Mouse (Mus musculus) spleen, postnatal 14 days (tissue): ENCODE data around the gene Dhrs13.
"Not testable (repeated sequence)": the region's sequence is repeated elsewhere in the genome, so short reads cannot be mapped to it uniquely, and the experiment has no call there.

Experiments used
- DNase-seq, 2 experiments: peaks; one replicate each; pipeline ENCODE4 v3.0.0; 2021 to 2022; ENCODE audit warnings: low spot score in 2 of 2

Gene Dhrs13

GRCm38 (mm10) chr11:78042290-78042870 is 10.3 kb downstream of the Dhrs13 start:
- not testable (repeated sequence) for DNase-seq

- DNase-seq: no peak
Measured at GRCm38 (mm10) chr11:78044758-78045251, 12.7 kb downstream of the Dhrs13 start.

- not testable (repeated sequence) for DNase-seq
Measured at GRCm38 (mm10) chr11:78048637-78049036, 16.6 kb downstream of the Dhrs13 start.

- no peak for DNase-seq
Measured at GRCm38 (mm10) chr11:78053078-78053477, 21.0 kb downstream of the Dhrs13 start.

- no peak for DNase-seq
Measured at GRCm38 (mm10) chr11:78056946-78057345, 24.9 kb downstream of the Dhrs13 start.

GRCm38 (mm10) chr11:78059833-78060757 is 28.0 kb downstream of the Dhrs13 start:
- DNase-seq: peak; percentile 57 to 72

- no peak for DNase-seq
Measured at GRCm38 (mm10) chr11:78062563-78062962, 30.5 kb downstream of the Dhrs13 start.

- DNase-seq: peak; percentile 47 to 51
Measured at GRCm38 (mm10) chr11:78065906-78066305, 33.8 kb downstream of the Dhrs13 start.

- no peak for DNase-seq
Measured at GRCm38 (mm10) chr11:78066641-78067040, 34.6 kb downstream of the Dhrs13 start.

- DNase-seq: no peak
Measured at GRCm38 (mm10) chr11:78067566-78067965, 35.5 kb downstream of the Dhrs13 start.

GRCm38 (mm10) chr11:78069130-78069529 is 37.0 kb downstream of the Dhrs13 start:
- no peak for DNase-seq

GRCm38 (mm10) chr11:78069646-78070045 is 37.6 kb downstream of the Dhrs13 start:
- peak; percentile 63 to 68 for DNase-seq

- DNase-seq: no peak
Measured at GRCm38 (mm10) chr11:78071938-78072337, 39.9 kb downstream of the Dhrs13 start.

- DNase-seq: peak; percentile 74 to 79
Measured at GRCm38 (mm10) chr11:78072425-78073130, 40.5 kb downstream of the Dhrs13 start.

GRCm38 (mm10) chr11:78073577-78074276 is 41.6 kb downstream of the Dhrs13 start:
- DNase-seq: peak; percentile 44 to 49

- DNase-seq: peak in 1 of 2 experiments; percentile 33
Measured at GRCm38 (mm10) chr11:78074277-78074652, 42.2 kb downstream of the Dhrs13 start.

- no peak for DNase-seq
Measured at GRCm38 (mm10) chr11:78074666-78075065, 42.6 kb downstream of the Dhrs13 start.

- DNase-seq: peak; percentile 69 to 76
Measured at GRCm38 (mm10) chr11:78079961-78080921, 48.2 kb downstream of the Dhrs13 start, which contains the start of gene Eral1. Eral1 (minus strand) TSS chr11:78080383.

- no peak for DNase-seq
Measured at GRCm38 (mm10) chr11:78083595-78083994, 51.5 kb downstream of the Dhrs13 start.

GRCm38 (mm10) chr11:78086925-78087479 is 54.9 kb downstream of the Dhrs13 start:
- DNase-seq: no peak
